Mouse (Mus musculus) liver, embryonic 16.5 days (tissue): Measurements from ENCODE around the gene Hemgn. TPM values are rescaled to one million over a fixed set of nuclear protein-coding genes. Genes with fewer than 3 reads are reported as not detected.

ENCODE experiments used
- ATAC-seq: fragments of 200-750 bp; cut with Nextera tagmentation; 2 replicates; pipeline ENCODE4 v1.8.0; 2017; ENCODE audit warnings: low read depth, mild to moderate bottlenecking, moderate number of reproducible peaks, moderate library complexity
- H3K27ac ChIP-seq: fragments of 300-500 bp; sonication (generic); 2 replicates; pipeline ENCODE4 v1.5.1; 2014; ENCODE audit warnings: mild to moderate bottlenecking, low read length
- H3K27me3 ChIP-seq: fragments of 300-500 bp; sonication (generic); 2 replicates; pipeline ENCODE4 v1.6.1; 2014; ENCODE audit warnings: low read depth, low read length, mixed read lengths; ENCODE audit not compliant: control insufficient read depth, insufficient read depth
- H3K36me3 ChIP-seq: fragments of 300-500 bp; sonication (generic); 2 replicates; pipeline ENCODE4 v1.6.1; 2014; ENCODE audit warnings: mild to moderate bottlenecking; ENCODE audit not compliant: control insufficient read depth, insufficient read depth
- H3K4me1 ChIP-seq: fragments of 300-500 bp; sonication (generic); 2 replicates; pipeline ENCODE4 v1.6.1; 2014; ENCODE audit warnings: low read depth, low read length, mixed read lengths; ENCODE audit not compliant: control insufficient read depth
- H3K4me2 ChIP-seq: fragments of 300-500 bp; sonication (generic); 2 replicates; pipeline ENCODE4 v1.6.1; 2014; ENCODE audit warnings: low read depth, low read length, mixed read lengths
- H3K4me3 ChIP-seq: fragments of 300-500 bp; sonication (generic); 2 replicates; pipeline ENCODE4 v1.5.1; 2014; ENCODE audit warnings: low read depth, mild to moderate bottlenecking, low read length
- H3K9ac ChIP-seq: fragments of 300-500 bp; sonication (generic); 2 replicates; pipeline ENCODE4 v1.6.1; 2014; ENCODE audit warnings: low read depth, low read length
- H3K9me3 ChIP-seq: fragments of 300-500 bp; sonication (generic); replicated peaks from 2 replicates; pipeline ENCODE4 v1.6.1; 2016; ENCODE audit warnings: low read length; ENCODE audit not compliant: control insufficient read depth
- WGBS: fragments of 180-500 bp; shearing (Covaris S2); extraction: QIAGEN DNeasy Blood & Tissue Kit; methylation state at CpG from one replicate; pipeline ENCODE4 v1.1.7; 2014; ENCODE audit not compliant: insufficient replicate concordance; 5-methylcytosine and 5-hydroxymethylcytosine counted together
- polyA plus RNA-seq: library from polyadenylated mRNA; unstranded; fragments of >200 nt; fragmentation: Nextera tagmentation; extraction: Ambion mirVana; gene quantifications from 2 replicates; pipeline ENCODE4 v1.2.1, GENCODE M21; 2015

The Hemgn gene
- polyA plus RNA-seq, 1 experiment from 2014 or later = 375 TPM

- H3K27ac ChIP-seq = no peak overlapping the region
- peaks cover 16% of the 10 kb centered on the region for H3K27me3 ChIP-seq
- peaks cover 37% of the 10 kb centered on the region for H3K36me3 ChIP-seq
- peak overlapping the region; percentile 13; the same call in 1 of the 2 replicates for H3K9ac ChIP-seq
- peaks cover 9% of the 10 kb centered on the region for H3K4me1 ChIP-seq
- WGBS = 17% methylated on average over 22 of the region's 22 CpGs
- peak; percentile 70 for ATAC-seq
- H3K4me2 ChIP-seq = peak overlapping the region; percentile 64
- H3K4me3 ChIP-seq = peak overlapping the region; percentile 42
- no peaks in the 10 kb centered on the region for H3K9me3 ChIP-seq
Measured at GRCm38 (mm10) chr4:46374869-46375368, 38.4 kb downstream of the Hemgn start.

- H3K9me3 ChIP-seq = no peaks in the 10 kb centered on the region
- peak overlapping the region; percentile 13; the same call in 1 of the 2 replicates for H3K9ac ChIP-seq
- H3K36me3 ChIP-seq = peaks cover 32% of the 10 kb centered on the region
- no peak overlapping the region for H3K27ac ChIP-seq
- peak overlapping the region; percentile 42 for H3K4me3 ChIP-seq
- peak overlapping the region; percentile 64 for H3K4me2 ChIP-seq
- no peak for ATAC-seq
- peaks cover 9% of the 10 kb centered on the region for H3K4me1 ChIP-seq
- WGBS = 52% methylated on average over 6 of the region's 6 CpGs
- peaks cover 19% of the 10 kb centered on the region for H3K27me3 ChIP-seq
Measured at GRCm38 (mm10) chr4:46374455-46374854, 38.9 kb downstream of the Hemgn start.

GRCm38 (mm10) chr4:46371030-46371429 is 42.3 kb downstream of the Hemgn start:
- 9% methylated on average over 19 of the region's 19 CpGs for WGBS
- peak; percentile 51 for ATAC-seq
- H3K4me2 ChIP-seq = peak overlapping the region; percentile 41
- no peak overlapping the region for H3K9ac ChIP-seq
- H3K27ac ChIP-seq = no peak overlapping the region
- H3K27me3 ChIP-seq = peaks cover 22% of the 10 kb centered on the region
- no peaks in the 10 kb centered on the region for H3K9me3 ChIP-seq
- 0 out of 2 replicates have a peak overlapping the region, but pooled peaks have one; percentile 13 for H3K4me3 ChIP-seq
- H3K36me3 ChIP-seq = peaks cover 4% of the 10 kb centered on the region; the same call in 1 of the 2 replicates
- H3K4me1 ChIP-seq = peaks cover 9% of the 10 kb centered on the region

GRCm38 (mm10) chr4:46370406-46370805 is 42.9 kb downstream of the Hemgn start:
- Histone ChIP-seq H3K27ac (no peak overlapping the region), H3K4me2 (no peak overlapping the region), H3K4me1 (peaks cover 9% of the 10 kb centered on the region), H3K4me3 (no peak overlapping the region), H3K9me3 (no peaks in the 10 kb centered on the region), H3K9ac (no peak overlapping the region), H3K36me3 (peaks cover under 1% of the 10 kb centered on the region; the same call in 1 of the 2 replicates), H3K27me3 (peaks cover 22% of the 10 kb centered on the region)
- 31% methylated on average over 6 of the region's 6 CpGs for WGBS
- no peak for ATAC-seq

GRCm38 (mm10) chr4:46369070-46369469 is 44.2 kb downstream of the Hemgn start:
- no peaks in the 10 kb centered on the region for H3K36me3 ChIP-seq
- H3K9ac ChIP-seq = no peak overlapping the region
- ATAC-seq = no peak
- H3K4me3 ChIP-seq = no peak overlapping the region
- H3K27me3 ChIP-seq = peaks cover 22% of the 10 kb centered on the region
- 51% methylated on average over 4 of the region's 4 CpGs for WGBS
- H3K4me2 ChIP-seq = no peak overlapping the region
- H3K9me3 ChIP-seq = peaks cover 2% of the 10 kb centered on the region
- H3K4me1 ChIP-seq = peaks cover 4% of the 10 kb centered on the region
- no peak overlapping the region for H3K27ac ChIP-seq

GRCm38 (mm10) chr4:46367487-46367959 is 45.8 kb downstream of the Hemgn start:
- no peak overlapping the region for H3K4me2 ChIP-seq
- no peak overlapping the region for H3K4me3 ChIP-seq
- no peak for ATAC-seq
- no peak overlapping the region for H3K9ac ChIP-seq
- H3K4me1 ChIP-seq = peaks cover 4% of the 10 kb centered on the region
- WGBS = 16% methylated on average over 12 of the region's 12 CpGs
- H3K9me3 ChIP-seq = peaks cover 2% of the 10 kb centered on the region
- H3K27me3 ChIP-seq = peaks cover 22% of the 10 kb centered on the region
- H3K36me3 ChIP-seq = no peaks in the 10 kb centered on the region
- H3K27ac ChIP-seq = no peak overlapping the region

- 62% methylated on average over 2 of the region's 2 CpGs for WGBS
Measured at GRCm38 (mm10) chr4:46364360-46364759, 48.9 kb downstream of the Hemgn start.

GRCm38 (mm10) chr4:46361258-46361657 is 52.0 kb downstream of the Hemgn start:
- H3K9me3 ChIP-seq = peaks cover 2% of the 10 kb centered on the region
- no peak overlapping the region for H3K4me3 ChIP-seq
- no peak overlapping the region for H3K9ac ChIP-seq
- no peaks in the 10 kb centered on the region for H3K36me3 ChIP-seq
- 42% methylated on average over 5 of the region's 5 CpGs for WGBS
- H3K4me2 ChIP-seq = no peak overlapping the region
- H3K4me1 ChIP-seq = no peaks in the 10 kb centered on the region
- H3K27ac ChIP-seq = no peak overlapping the region
- peaks cover under 1% of the 10 kb centered on the region for H3K27me3 ChIP-seq
- ATAC-seq = no peak

More at GRCm38 (mm10) chr4:46364360-46364759, 48.9 kb downstream of the Hemgn start:
- H3K27ac ChIP-seq = no peak overlapping the region
- H3K27me3 ChIP-seq = peaks cover 3% of the 10 kb centered on the region; the same call in 1 of the 2 replicates
- H3K9ac ChIP-seq = no peak overlapping the region
- no peaks in the 10 kb centered on the region for H3K36me3 ChIP-seq
- no peaks in the 10 kb centered on the region for H3K4me1 ChIP-seq
- H3K4me2 ChIP-seq = no peak overlapping the region
- no peak overlapping the region for H3K4me3 ChIP-seq
- peaks cover 2% of the 10 kb centered on the region for H3K9me3 ChIP-seq
- no peak for ATAC-seq

GRCm38 (mm10) chr4:46359539-46360253 is 53.6 kb downstream of the Hemgn start:
- no peak for ATAC-seq
- WGBS = 48% methylated on average over 12 of the region's 12 CpGs
- H3K4me1 ChIP-seq = no peaks in the 10 kb centered on the region
- no peak overlapping the region for H3K27ac ChIP-seq
- peaks cover 2% of the 10 kb centered on the region for H3K9me3 ChIP-seq
- no peak overlapping the region for H3K9ac ChIP-seq
- H3K4me3 ChIP-seq = no peak overlapping the region
- H3K36me3 ChIP-seq = no peaks in the 10 kb centered on the region
- H3K27me3 ChIP-seq = peaks cover 2% of the 10 kb centered on the region
- no peak overlapping the region for H3K4me2 ChIP-seq
